Mouse (Mus musculus) cerebellum, postnatal 25 days (tissue): ENCODE results near the gene Tmbim1.
"Not testable (repeated sequence)": the region's sequence is repeated elsewhere in the genome, so short reads cannot be mapped to it uniquely, and the experiment has no call there.

Experiments used
- DNase-seq, 2 experiments: peaks; one replicate each; pipeline ENCODE4 v3.0.0; 2021; ENCODE audit warnings: mixed read lengths in 2 of 2

The Tmbim1 gene

GRCm38 (mm10) chr1:74305522-74305921 is at the start of gene Tmbim1:
Gene Tmbim1, minus strand, starts transcription at chr1:74305622.
- no peak for DNase-seq

- no peak for DNase-seq
These were observed 48.2 kb upstream of the Tmbim1 start for GRCm38 (mm10) chr1:74353453-74354229.

GRCm38 (mm10) chr1:74352532-74353096 is 47.2 kb upstream of the Tmbim1 start:
- DNase-seq = no peak

- DNase-seq = no peak
These were observed 45.9 kb upstream of the Tmbim1 start for GRCm38 (mm10) chr1:74351185-74351769.

GRCm38 (mm10) chr1:74344163-74344916 is 38.9 kb upstream of the Tmbim1 start:
- DNase-seq = no peak

- no peak for DNase-seq
These were observed 37.7 kb upstream of the Tmbim1 start for GRCm38 (mm10) chr1:74343161-74343560.

- DNase-seq = no peak
These were observed 36.9 kb upstream of the Tmbim1 start for GRCm38 (mm10) chr1:74342308-74342707.

GRCm38 (mm10) chr1:74341898-74342297 is 36.5 kb upstream of the Tmbim1 start:
- DNase-seq = no peak

- DNase-seq = not testable (repeated sequence)
These were observed 35.6 kb upstream of the Tmbim1 start for GRCm38 (mm10) chr1:74340992-74341391.

GRCm38 (mm10) chr1:74340361-74340764 is 34.9 kb upstream of the Tmbim1 start:
- DNase-seq = peak; percentile 47 to 70

- DNase-seq = no peak
These were observed 34.5 kb upstream of the Tmbim1 start for GRCm38 (mm10) chr1:74339917-74340316.

- DNase-seq = no peak
These were observed 33.2 kb upstream of the Tmbim1 start for GRCm38 (mm10) chr1:74338626-74339025.

GRCm38 (mm10) chr1:74338013-74338412 is 32.6 kb upstream of the Tmbim1 start:
- no peak for DNase-seq

- peak; percentile 50 to 56 for DNase-seq
These were observed 31.9 kb upstream of the Tmbim1 start for GRCm38 (mm10) chr1:74337241-74337771.

GRCm38 (mm10) chr1:74335436-74336170 is 30.2 kb upstream of the Tmbim1 start:
- peak; percentile 50 to 58 for DNase-seq

GRCm38 (mm10) chr1:74335033-74335432 is 29.6 kb upstream of the Tmbim1 start:
- no peak for DNase-seq

- no peak for DNase-seq
These were observed 29.2 kb upstream of the Tmbim1 start for GRCm38 (mm10) chr1:74334607-74335006.

GRCm38 (mm10) chr1:74332930-74333329 is 27.5 kb upstream of the Tmbim1 start:
- peak in 1 of 2 experiments; percentile 53 for DNase-seq

GRCm38 (mm10) chr1:74332241-74332763 is 26.9 kb upstream of the Tmbim1 start:
- peak; percentile 97 for DNase-seq

- DNase-seq = no peak
These were observed 25.7 kb upstream of the Tmbim1 start for GRCm38 (mm10) chr1:74331046-74331681.

- no peak for DNase-seq
These were observed 24.5 kb upstream of the Tmbim1 start for GRCm38 (mm10) chr1:74329899-74330431.
